Mouse (Mus musculus): ENCODE results near the gene Tshz2. TPM values are rescaled to one million over a fixed set of nuclear protein-coding genes. Genes with fewer than 3 reads are reported as not detected.
A peak's percentile ranks its signal among the peaks of the same experiment; 100 is the strongest.

Tshz2 gene
- polyA plus RNA-seq, 1 experiment from 2014 or later = 22.8 TPM

DNA sequence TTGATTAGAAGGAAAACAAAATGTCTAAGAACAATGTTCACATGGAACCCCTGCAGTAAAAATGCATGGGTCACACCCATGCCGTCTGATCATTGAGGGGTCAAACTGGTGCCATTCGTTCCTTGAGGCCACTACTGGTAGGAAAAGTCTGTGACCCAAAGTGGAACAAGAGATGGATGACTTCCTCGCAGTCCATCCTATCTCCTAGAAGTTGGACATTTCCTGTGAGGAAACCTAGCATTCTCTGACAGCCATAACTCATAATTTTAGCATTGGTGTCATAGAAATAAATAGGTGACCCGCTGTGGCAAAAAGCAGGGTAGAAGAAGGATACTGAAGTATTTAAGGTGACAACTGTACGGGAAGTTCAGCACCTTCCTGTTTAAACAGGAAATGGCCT, 41.4 kb downstream of the Tshz2 start:
- WGBS = 90% methylated on average over 5 of the region's 5 CpGs
- no peak overlapping the region for H3K4me3 ChIP-seq (ENCODE audit: low read depth, low read length)

DNA sequence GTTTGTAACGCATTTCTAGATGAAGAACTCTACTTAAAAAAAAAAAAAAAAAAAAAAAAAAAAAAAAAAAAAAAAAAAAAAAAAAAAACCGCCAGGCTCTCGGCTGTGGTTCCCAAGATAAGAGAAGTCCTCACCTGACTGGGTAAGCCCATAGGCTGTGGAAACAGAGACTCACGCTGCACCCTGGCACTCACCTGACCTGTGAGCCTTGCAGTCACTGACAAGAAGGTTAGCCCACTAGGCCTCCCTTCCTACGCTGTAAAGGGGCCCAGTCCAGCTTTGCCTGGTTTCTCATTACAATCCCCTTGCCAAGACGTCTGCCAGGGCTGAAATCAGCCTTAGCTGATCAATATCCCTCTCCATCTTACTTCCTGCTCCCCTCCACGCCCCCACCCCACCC, 46.5 kb downstream of the Tshz2 start:
- Histone ChIP-seq H3K27ac (ENCODE audit: low read length) (peak overlapping the region; percentile 72), H3K9me3 (replicated peaks; ENCODE audit: control insufficient read depth, low read length, poor library complexity, severe bottlenecking) (no peaks in the 10 kb centered on the region), H3K27me3 (ENCODE audit: control insufficient read depth, insufficient read depth, low read depth, low read length) (no peaks in the 10 kb centered on the region), H3K4me3 (ENCODE audit: low read depth, low read length) (no peak overlapping the region), H3K9ac (ENCODE audit: low read depth, low read length) (peak overlapping the region; percentile 45; the same call in 1 of the 2 replicates), H3K4me1 (ENCODE audit: control insufficient read depth, insufficient read depth, low read length) (peaks cover 19% of the 10 kb centered on the region), H3K36me3 (ENCODE audit: control insufficient read depth, insufficient read depth, low read length) (no peaks in the 10 kb centered on the region), H3K4me2 (ENCODE audit: low read length) (no peak overlapping the region)
- 55% methylated on average over 7 of the region's 7 CpGs for WGBS
- ATAC-seq = peak; percentile 31; the same call in 1 of the 2 replicates

More for the DNA sequence above, 41.4 kb downstream of the Tshz2 start:
- H3K27ac ChIP-seq (ENCODE audit: low read length) = no peak overlapping the region
- H3K4me1 ChIP-seq (ENCODE audit: control insufficient read depth, insufficient read depth, low read length) = peaks cover 3% of the 10 kb centered on the region
- ATAC-seq = no peak
- H3K27me3 ChIP-seq (ENCODE audit: control insufficient read depth, insufficient read depth, low read depth, low read length) = no peaks in the 10 kb centered on the region
- no peaks in the 10 kb centered on the region for H3K36me3 ChIP-seq (ENCODE audit: control insufficient read depth, insufficient read depth, low read length)
- no peaks in the 10 kb centered on the region for H3K9me3 ChIP-seq (replicated peaks; ENCODE audit: control insufficient read depth, low read length, poor library complexity, severe bottlenecking)
- H3K4me2 ChIP-seq (ENCODE audit: low read length) = no peak overlapping the region
- H3K9ac ChIP-seq (ENCODE audit: low read depth, low read length) = no peak overlapping the region

DNA sequence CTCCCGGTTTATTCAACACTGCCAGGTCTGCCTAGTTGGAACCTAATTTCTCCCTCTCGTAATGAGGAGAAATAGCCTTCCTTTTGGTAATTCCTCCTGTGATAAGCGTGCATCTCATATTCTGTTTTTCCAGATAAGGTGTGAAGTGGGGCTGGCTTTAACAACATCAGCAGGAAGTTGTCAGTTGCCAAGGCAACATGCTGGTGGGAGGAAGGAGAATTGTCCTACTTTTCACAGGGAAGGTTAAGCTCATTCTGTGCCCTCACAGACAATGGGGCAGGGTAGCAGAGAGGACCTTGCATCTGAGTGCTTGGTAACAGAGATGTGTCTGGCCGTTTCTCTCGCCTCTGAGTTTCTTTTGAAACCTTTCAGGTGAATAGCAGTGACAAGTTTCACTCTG, 47.1 kb downstream of the Tshz2 start:
- Histone ChIP-seq H3K27me3 (ENCODE audit: control insufficient read depth, insufficient read depth, low read depth, low read length) (no peaks in the 10 kb centered on the region), H3K9me3 (replicated peaks; ENCODE audit: control insufficient read depth, low read length, poor library complexity, severe bottlenecking) (no peaks in the 10 kb centered on the region), H3K4me2 (ENCODE audit: low read length) (peak overlapping the region; percentile 4; the same call in 1 of the 2 replicates), H3K36me3 (ENCODE audit: control insufficient read depth, insufficient read depth, low read length) (no peaks in the 10 kb centered on the region), H3K4me1 (ENCODE audit: control insufficient read depth, insufficient read depth, low read length) (peaks cover 22% of the 10 kb centered on the region), H3K4me3 (ENCODE audit: low read depth, low read length) (no peak overlapping the region), H3K27ac (ENCODE audit: low read length) (peak overlapping the region; percentile 72), H3K9ac (ENCODE audit: low read depth, low read length) (peak overlapping the region; percentile 45; the same call in 1 of the 2 replicates)
- WGBS = 26% methylated on average over 5 of the region's 5 CpGs
- ATAC-seq = peak; percentile 66; the same call in 1 of the 2 replicates

DNA sequence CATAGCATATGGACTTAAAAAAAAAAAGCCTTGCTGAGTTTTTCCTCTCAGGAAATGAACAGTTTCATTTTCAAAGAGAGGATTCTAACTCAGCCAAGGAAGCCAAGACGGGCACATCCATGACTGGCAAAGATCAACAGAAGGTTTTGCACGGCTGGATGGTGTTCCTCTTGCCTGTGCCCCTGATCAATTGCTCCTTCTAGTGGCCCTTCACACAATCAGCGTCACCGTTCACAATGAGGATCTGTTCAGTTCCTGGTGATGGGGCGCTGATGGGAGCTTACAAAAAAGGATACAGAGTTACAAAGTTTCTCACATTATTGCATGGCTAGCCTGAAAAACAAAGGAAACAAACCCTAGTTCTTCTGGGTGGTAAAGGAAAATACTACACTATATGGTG, 52.4 kb downstream of the Tshz2 start:
- Histone ChIP-seq H3K4me2 (ENCODE audit: low read length) (no peak overlapping the region), H3K36me3 (ENCODE audit: control insufficient read depth, insufficient read depth, low read length) (no peaks in the 10 kb centered on the region), H3K4me3 (ENCODE audit: low read depth, low read length) (no peak overlapping the region), H3K9me3 (replicated peaks; ENCODE audit: control insufficient read depth, low read length, poor library complexity, severe bottlenecking) (no peaks in the 10 kb centered on the region), H3K27me3 (ENCODE audit: control insufficient read depth, insufficient read depth, low read depth, low read length) (no peaks in the 10 kb centered on the region), H3K27ac (ENCODE audit: low read length) (no peak overlapping the region), H3K4me1 (ENCODE audit: control insufficient read depth, insufficient read depth, low read length) (peaks cover 9% of the 10 kb centered on the region), H3K9ac (ENCODE audit: low read depth, low read length) (no peak overlapping the region)
- no peak for ATAC-seq
- 50% methylated on average over 5 of the region's 5 CpGs for WGBS

DNA sequence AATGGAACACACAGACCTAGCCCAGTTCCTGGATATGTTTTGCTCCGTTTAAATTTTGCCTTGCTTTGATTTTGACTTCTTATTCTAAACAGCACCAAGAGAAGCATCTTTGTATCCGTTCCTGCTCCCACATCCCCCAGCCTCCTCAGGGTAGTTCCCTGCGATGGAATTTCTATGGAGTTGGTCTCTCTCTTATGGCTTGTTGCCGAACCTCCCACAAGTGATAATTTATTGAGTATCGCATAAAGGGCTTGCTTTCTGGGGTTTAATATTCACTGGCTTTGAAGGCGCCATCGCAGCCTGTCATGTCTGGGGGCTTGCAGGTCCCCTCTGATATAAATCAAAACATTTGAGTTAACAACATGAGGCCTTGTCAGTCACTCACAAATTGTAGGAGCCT, 52.9 kb downstream of the Tshz2 start:
- no peak for ATAC-seq
- no peak overlapping the region for H3K4me3 ChIP-seq (ENCODE audit: low read depth, low read length)
- no peaks in the 10 kb centered on the region for H3K27me3 ChIP-seq (ENCODE audit: control insufficient read depth, insufficient read depth, low read depth, low read length)
- no peaks in the 10 kb centered on the region for H3K36me3 ChIP-seq (ENCODE audit: control insufficient read depth, insufficient read depth, low read length)
- no peak overlapping the region for H3K27ac ChIP-seq (ENCODE audit: low read length)
- no peak overlapping the region for H3K4me2 ChIP-seq (ENCODE audit: low read length)
- peaks cover 5% of the 10 kb centered on the region; the same call in 1 of the 2 replicates for H3K4me1 ChIP-seq (ENCODE audit: control insufficient read depth, insufficient read depth, low read length)
- H3K9ac ChIP-seq (ENCODE audit: low read depth, low read length) = no peak overlapping the region
- WGBS = 71% methylated on average over 7 of the region's 7 CpGs
- H3K9me3 ChIP-seq (replicated peaks; ENCODE audit: control insufficient read depth, low read length, poor library complexity, severe bottlenecking) = no peaks in the 10 kb centered on the region

DNA sequence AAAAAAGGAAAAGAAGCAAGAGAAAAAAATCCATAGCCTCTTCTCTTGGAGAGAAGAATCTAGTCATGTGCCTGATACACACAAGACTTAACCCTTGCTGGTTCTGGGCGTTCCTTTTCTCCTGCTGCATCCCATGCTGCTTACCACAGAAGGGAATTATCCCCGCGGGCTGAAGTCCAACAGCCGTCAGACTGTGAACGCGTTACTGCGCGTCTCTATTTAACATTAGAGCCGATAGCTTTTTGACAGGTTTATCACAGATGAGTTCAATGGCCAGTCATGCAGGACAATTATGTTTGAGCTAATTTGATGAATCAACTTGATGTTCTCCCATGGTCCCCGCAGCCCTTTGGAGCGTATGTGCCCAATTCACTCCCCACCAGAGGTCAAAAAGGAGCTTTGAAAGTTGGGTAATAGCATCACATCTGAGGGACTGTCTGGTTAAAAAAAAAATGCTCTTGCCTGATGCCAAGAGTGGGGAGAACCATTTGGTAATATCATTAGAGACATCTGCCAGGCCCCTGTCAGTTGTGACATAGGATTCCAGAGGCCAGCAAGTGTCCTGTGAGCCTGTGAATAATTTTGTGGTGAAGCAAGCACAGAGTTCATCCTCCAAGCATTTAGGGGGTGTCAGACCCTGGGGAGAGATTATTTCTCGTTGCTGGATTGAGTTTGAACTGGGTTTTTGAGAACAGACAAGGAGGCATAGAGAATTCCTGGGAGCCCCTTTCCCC, 54.1 kb downstream of the Tshz2 start:
- no peak overlapping the region for H3K4me2 ChIP-seq (ENCODE audit: low read length)
- no peaks in the 10 kb centered on the region for H3K36me3 ChIP-seq (ENCODE audit: control insufficient read depth, insufficient read depth, low read length)
- ATAC-seq = no peak
- 53% methylated on average over 12 of the region's 12 CpGs for WGBS
- peaks cover 3% of the 10 kb centered on the region; the same call in 1 of the 2 replicates for H3K4me1 ChIP-seq (ENCODE audit: control insufficient read depth, insufficient read depth, low read length)
- H3K27me3 ChIP-seq (ENCODE audit: control insufficient read depth, insufficient read depth, low read depth, low read length) = no peaks in the 10 kb centered on the region
- no peak overlapping the region for H3K27ac ChIP-seq (ENCODE audit: low read length)
- H3K9ac ChIP-seq (ENCODE audit: low read depth, low read length) = no peak overlapping the region
- H3K4me3 ChIP-seq (ENCODE audit: low read depth, low read length) = no peak overlapping the region
- no peaks in the 10 kb centered on the region for H3K9me3 ChIP-seq (replicated peaks; ENCODE audit: control insufficient read depth, low read length, poor library complexity, severe bottlenecking)

DNA sequence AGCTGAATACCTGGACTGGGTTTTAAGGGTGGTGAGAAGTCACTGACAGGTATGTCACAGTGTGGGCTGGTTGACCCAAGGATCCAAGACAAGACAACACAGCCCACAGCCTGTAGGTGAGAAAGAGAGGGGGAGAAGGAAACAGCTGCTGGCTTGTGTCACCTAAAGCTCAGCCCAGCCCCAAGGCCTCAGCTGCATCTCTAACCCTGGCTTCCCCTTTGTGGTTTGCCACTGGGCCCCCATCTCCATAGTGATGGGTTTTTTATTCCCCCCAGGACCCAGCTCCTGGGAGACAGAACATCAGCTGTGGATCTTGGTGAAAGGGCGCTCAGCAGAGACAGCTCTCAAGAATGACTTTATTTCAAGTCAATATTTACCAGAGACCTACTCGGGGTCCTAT, 57.2 kb downstream of the Tshz2 start:
- no peak overlapping the region for H3K4me3 ChIP-seq (ENCODE audit: low read depth, low read length)
- no peaks in the 10 kb centered on the region for H3K36me3 ChIP-seq (ENCODE audit: control insufficient read depth, insufficient read depth, low read length)

DNA sequence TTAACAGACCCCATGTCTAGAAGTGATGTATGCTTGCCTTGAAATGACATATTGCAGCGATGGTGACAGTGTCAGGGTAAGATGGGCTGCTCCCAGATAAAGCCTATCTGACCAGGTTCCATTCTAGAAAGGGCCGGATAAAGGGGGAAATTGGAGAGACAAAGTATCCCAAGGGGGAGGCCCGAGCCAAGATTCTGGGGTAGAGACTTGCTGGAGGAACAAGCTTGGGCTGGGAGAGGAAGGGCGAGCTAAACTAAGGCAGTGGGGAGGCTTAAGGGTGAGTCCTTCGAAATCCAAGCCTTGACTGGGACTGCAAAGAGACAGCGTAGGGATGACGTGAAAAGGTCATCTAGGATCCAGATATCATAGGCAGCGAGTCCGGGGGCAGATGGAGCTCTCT, 61.7 kb downstream of the Tshz2 start:
- Histone ChIP-seq H3K27ac (ENCODE audit: low read length) (no peak overlapping the region), H3K27me3 (ENCODE audit: control insufficient read depth, insufficient read depth, low read depth, low read length) (no peaks in the 10 kb centered on the region), H3K9me3 (replicated peaks; ENCODE audit: control insufficient read depth, low read length, poor library complexity, severe bottlenecking) (no peaks in the 10 kb centered on the region), H3K4me1 (ENCODE audit: control insufficient read depth, insufficient read depth, low read length) (no peaks in the 10 kb centered on the region), H3K9ac (ENCODE audit: low read depth, low read length) (no peak overlapping the region), H3K4me3 (ENCODE audit: low read depth, low read length) (no peak overlapping the region), H3K4me2 (ENCODE audit: low read length) (no peak overlapping the region), H3K36me3 (ENCODE audit: control insufficient read depth, insufficient read depth, low read length) (no peaks in the 10 kb centered on the region)
- ATAC-seq = no peak
- 93% methylated on average over 9 of the region's 9 CpGs for WGBS

More for the DNA sequence above, 57.2 kb downstream of the Tshz2 start:
- no peaks in the 10 kb centered on the region; the same call in 1 of the 2 replicates for H3K4me1 ChIP-seq (ENCODE audit: control insufficient read depth, insufficient read depth, low read length)
- no peak overlapping the region for H3K4me2 ChIP-seq (ENCODE audit: low read length)
- no peak overlapping the region for H3K27ac ChIP-seq (ENCODE audit: low read length)
- no peaks in the 10 kb centered on the region for H3K9me3 ChIP-seq (replicated peaks; ENCODE audit: control insufficient read depth, low read length, poor library complexity, severe bottlenecking)
- no peak for ATAC-seq
- H3K27me3 ChIP-seq (ENCODE audit: control insufficient read depth, insufficient read depth, low read depth, low read length) = no peaks in the 10 kb centered on the region
- WGBS = 71% methylated on average over 2 of the region's 2 CpGs
- H3K9ac ChIP-seq (ENCODE audit: low read depth, low read length) = no peak overlapping the region

DNA sequence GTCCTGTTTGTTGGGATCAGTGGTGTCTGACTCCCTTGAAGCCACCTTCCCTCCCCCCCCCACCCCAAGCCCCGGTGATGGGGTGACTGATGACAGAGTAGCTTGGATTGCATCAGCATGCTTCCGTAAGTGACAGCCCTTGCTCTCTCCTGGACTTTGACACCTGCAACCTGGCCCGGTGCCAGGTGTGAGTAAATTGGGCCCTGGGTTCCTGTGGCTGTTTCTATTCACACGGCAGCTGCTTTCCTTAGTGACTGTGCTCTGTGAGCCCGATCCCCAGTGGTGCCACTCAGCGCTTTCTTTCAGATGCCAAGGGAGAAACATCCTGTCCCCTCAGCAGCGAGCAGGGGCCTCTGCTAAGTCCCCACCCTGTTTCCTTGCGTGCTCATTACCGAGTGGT, 62.2 kb downstream of the Tshz2 start:
- no peak for ATAC-seq
- no peak overlapping the region for H3K4me2 ChIP-seq (ENCODE audit: low read length)
- no peaks in the 10 kb centered on the region for H3K4me1 ChIP-seq (ENCODE audit: control insufficient read depth, insufficient read depth, low read length)
- H3K9ac ChIP-seq (ENCODE audit: low read depth, low read length) = no peak overlapping the region
- H3K36me3 ChIP-seq (ENCODE audit: control insufficient read depth, insufficient read depth, low read length) = no peaks in the 10 kb centered on the region
- 62% methylated on average over 9 of the region's 9 CpGs for WGBS
- H3K27me3 ChIP-seq (ENCODE audit: control insufficient read depth, insufficient read depth, low read depth, low read length) = no peaks in the 10 kb centered on the region
- no peak overlapping the region for H3K27ac ChIP-seq (ENCODE audit: low read length)
- no peaks in the 10 kb centered on the region for H3K9me3 ChIP-seq (replicated peaks; ENCODE audit: control insufficient read depth, low read length, poor library complexity, severe bottlenecking)
- H3K4me3 ChIP-seq (ENCODE audit: low read depth, low read length) = no peak overlapping the region
